Mouse (Mus musculus) midbrain, embryonic 14.5 days (tissue): Measurements from ENCODE around the gene Sgk2. TPM values are rescaled to one million over a fixed set of nuclear protein-coding genes. Genes with fewer than 3 reads are reported as not detected.

ENCODE experiments used
- ATAC-seq: fragments of 200-750 bp; cut with Nextera tagmentation; 2 replicates; pipeline ENCODE4 v1.8.0; 2017; ENCODE audit warnings: moderate number of reproducible peaks, moderate library complexity; ENCODE audit not compliant: low FRiP score, low TSS enrichment
- DNase-seq: peaks from one replicate; pipeline ENCODE4 v3.0.0-alpha.2; 2015
- H3K27ac ChIP-seq: fragments of 300-500 bp; sonication (generic); replicated peaks from 2 replicates; pipeline ENCODE4 v1.5.1; 2014; ENCODE audit warnings: mild to moderate bottlenecking, low read depth, low read length, moderate library complexity
- H3K27me3 ChIP-seq: fragments of 300-500 bp; sonication (generic); 2 replicates; pipeline ENCODE4 v1.6.1; 2014; ENCODE audit warnings: low read length, control low read depth, mixed read lengths; ENCODE audit not compliant: control insufficient read depth, insufficient read depth
- H3K36me3 ChIP-seq: fragments of 300-500 bp; sonication (generic); 2 replicates; pipeline ENCODE4 v1.6.1; 2014; ENCODE audit warnings: low read length, control low read depth; ENCODE audit not compliant: control insufficient read depth, insufficient read depth
- H3K4me1 ChIP-seq: fragments of 300-500 bp; sonication (generic); 2 replicates; pipeline ENCODE4 v1.6.1; 2014; ENCODE audit warnings: mild to moderate bottlenecking, antibody characterized with exemption, low read length, control low read depth; ENCODE audit not compliant: control insufficient read depth, insufficient read depth
- H3K4me2 ChIP-seq: fragments of 300-500 bp; sonication (generic); 2 replicates; pipeline ENCODE4 v1.6.1; 2014; ENCODE audit warnings: mild to moderate bottlenecking, low read length, moderate library complexity
- H3K4me3 ChIP-seq: fragments of 300-500 bp; sonication (generic); replicated peaks from 2 replicates; pipeline ENCODE4 v1.5.1; 2014; ENCODE audit warnings: low read depth, low read length
- H3K9ac ChIP-seq: fragments of 300-500 bp; sonication (generic); replicated peaks from 2 replicates; pipeline ENCODE4 v1.6.1; 2014; ENCODE audit warnings: mild to moderate bottlenecking, low read length, moderate library complexity
- H3K9me3 ChIP-seq: fragments of 300-500 bp; sonication (generic); 2 replicates; pipeline ENCODE4 v1.6.1; 2016; ENCODE audit warnings: low read length, control low read depth, mixed read lengths; ENCODE audit not compliant: control insufficient read depth
- WGBS: fragments of 180-500 bp; shearing (Covaris S2); extraction: QIAGEN DNeasy Blood & Tissue Kit; methylation state at CpG from one replicate; pipeline ENCODE4 v1.1.7; 2014; 5-methylcytosine and 5-hydroxymethylcytosine counted together
- polyA plus RNA-seq: library from polyadenylated mRNA; unstranded; fragments of >200 nt; fragmentation: Nextera tagmentation; extraction: Ambion mirVana; gene quantifications from 2 replicates; pipeline ENCODE4 v1.2.1, GENCODE M21; 2014

The Sgk2 gene
- polyA plus RNA-seq, result 0.12 TPM in 1 of 2 replicates, not detected in the other

DNA sequence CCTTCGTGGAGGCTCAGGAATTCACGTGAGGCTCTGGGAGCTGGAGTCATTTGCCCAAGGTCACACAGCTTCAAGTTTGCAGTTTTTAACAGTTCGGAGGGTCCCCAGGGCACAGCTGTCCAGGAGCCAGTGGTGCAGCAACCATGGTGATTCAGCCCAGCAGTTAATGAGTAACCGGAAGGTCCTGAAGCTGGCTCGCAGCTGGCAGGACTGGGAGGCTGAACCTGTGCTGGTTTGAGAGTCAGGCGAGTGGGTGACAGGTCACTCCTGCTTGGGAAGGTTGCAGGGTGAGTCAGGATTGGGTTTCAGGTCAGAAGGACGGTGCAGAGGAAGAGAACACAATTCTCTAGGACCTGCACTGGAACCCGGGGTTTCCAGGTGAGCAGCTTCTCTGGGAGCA is at the start of gene Sgk2:
Gene Sgk2 (plus strand): TSS at position 113 of the 400 bp plus-strand sequence.
- no peak for DNase-seq
- WGBS, result 73% methylated on average over 8 of the region's 8 CpGs
- H3K9me3 ChIP-seq, result no peaks in the 10 kb centered on the region
- no peak within 1 kb of the TSS for H3K9ac ChIP-seq
- H3K4me3 ChIP-seq, result no peak within 1 kb of the TSS
- no peaks in the 10 kb centered on the region for H3K36me3 ChIP-seq
- no peak for ATAC-seq
- H3K27ac ChIP-seq, result no peak within 1 kb of the TSS
- no peak within 1 kb of the TSS for H3K4me2 ChIP-seq
- no peaks in the 10 kb centered on the region for H3K27me3 ChIP-seq
- no peaks in the 10 kb centered on the region for H3K4me1 ChIP-seq

- Histone ChIP-seq H3K9me3 (no peaks in the 10 kb centered on the region), H3K27me3 (no peaks in the 10 kb centered on the region), H3K4me2 (no peak overlapping the region), H3K4me1 (no peaks in the 10 kb centered on the region; the same call in 1 of the 2 replicates), H3K4me3 (no peak overlapping the region), H3K27ac (no peak overlapping the region), H3K9ac (no peak overlapping the region), H3K36me3 (peaks cover 65% of the 10 kb centered on the region)
- WGBS, result 82% methylated on average over 1 of the region's 1 CpGs
- DNase-seq (no peak), ATAC-seq (no peak)
Measured at GRCm38 (mm10) chr2:162939562-162939961, 47.6 kb upstream of the Sgk2 start.

DNA sequence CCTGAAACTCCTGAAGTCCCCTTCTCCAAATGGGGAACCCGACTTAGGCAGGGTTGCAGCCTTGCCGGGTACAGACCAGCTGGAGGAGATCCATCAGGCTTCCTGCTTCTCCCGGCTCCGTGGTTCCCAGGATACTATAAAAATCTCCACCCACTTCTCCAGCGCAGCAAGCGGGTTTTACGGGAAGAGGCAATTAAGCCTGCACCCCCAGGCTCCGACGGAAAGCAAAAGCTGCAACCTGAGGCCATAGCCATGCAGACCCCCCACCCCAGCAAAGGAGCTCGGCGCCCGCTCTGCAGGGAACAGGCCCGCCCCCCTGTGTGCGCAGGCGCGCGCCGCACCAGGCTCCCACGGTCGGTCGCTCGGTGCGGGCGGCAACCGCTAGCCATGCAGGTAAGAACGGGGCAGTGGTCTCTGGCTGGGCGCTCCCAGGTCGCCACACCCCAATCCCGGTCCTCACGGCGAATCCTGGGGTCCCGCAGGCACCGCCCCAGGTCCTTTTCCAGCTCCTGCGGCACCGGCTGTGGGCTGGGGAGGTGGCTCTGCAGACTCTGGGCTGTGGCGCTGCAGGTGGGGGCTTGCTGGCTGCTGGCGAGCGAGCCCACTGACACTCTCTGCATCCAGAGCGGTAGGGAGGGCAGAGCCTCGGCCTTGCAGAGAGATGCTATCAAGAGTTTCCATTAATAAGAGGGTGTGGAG is 43.8 kb upstream of the Sgk2 start, which contains the start of gene L3mbtl1:
Gene L3mbtl1 (plus strand): TSS at position 325 of the 699 bp plus-strand sequence.
- Histone ChIP-seq H3K9ac (peak within 1 kb of the TSS; percentile 65), H3K4me2 (peak within 1 kb of the TSS; percentile 94), H3K27me3 (no peaks in the 10 kb centered on the region), H3K4me3 (peak within 1 kb of the TSS; percentile 54), H3K9me3 (no peaks in the 10 kb centered on the region), H3K27ac (peak within 1 kb of the TSS; percentile 17; the same call in 1 of the 2 replicates), H3K36me3 (peaks cover 31% of the 10 kb centered on the region), H3K4me1 (no peaks in the 10 kb centered on the region; the same call in 1 of the 2 replicates)
- peak; percentile 79 for DNase-seq
- WGBS, result under 1% methylated on average over 40 of the region's 40 CpGs
- peak; percentile 76; the same call in 1 of the 2 replicates for ATAC-seq

DNA sequence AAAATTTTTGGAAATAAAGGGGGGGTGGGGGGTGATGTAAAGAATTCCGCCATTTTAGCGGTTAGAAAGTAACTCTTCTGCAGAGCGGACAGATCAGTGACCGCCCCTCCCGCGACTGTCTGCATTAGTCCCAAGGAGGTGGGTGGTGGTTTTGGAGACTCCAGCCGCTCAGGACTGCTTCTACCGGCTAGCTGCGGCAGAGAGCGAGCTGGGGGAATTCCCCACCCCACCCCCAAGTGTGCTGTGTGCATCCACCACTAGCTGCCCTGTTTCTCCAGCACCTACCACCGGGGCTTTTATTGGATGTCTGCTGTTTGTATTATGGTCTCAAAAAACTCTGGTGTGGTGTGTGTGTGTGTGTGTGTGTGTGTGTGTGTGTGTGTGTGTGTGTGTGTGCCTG is 43.2 kb upstream of the Sgk2 start:
- 9% methylated on average over 11 of the region's 11 CpGs for WGBS
- peak overlapping the region; percentile 54 for H3K4me3 ChIP-seq
- H3K9ac ChIP-seq, result no peak overlapping the region; the same call in 1 of the 2 replicates
- H3K27me3 ChIP-seq, result no peaks in the 10 kb centered on the region
- no peaks in the 10 kb centered on the region; the same call in 1 of the 2 replicates for H3K4me1 ChIP-seq
- no peaks in the 10 kb centered on the region for H3K9me3 ChIP-seq
- DNase-seq (no peak), ATAC-seq (no peak)
- H3K4me2 ChIP-seq, result peak overlapping the region; percentile 94
- no peak overlapping the region for H3K27ac ChIP-seq
- peaks cover 24% of the 10 kb centered on the region for H3K36me3 ChIP-seq

GRCm38 (mm10) chr2:162946964-162947363 is 40.2 kb upstream of the Sgk2 start:
- no peak for DNase-seq
- Histone ChIP-seq H3K27me3 (no peaks in the 10 kb centered on the region), H3K9ac (no peak overlapping the region), H3K27ac (no peak overlapping the region), H3K4me1 (no peaks in the 10 kb centered on the region; the same call in 1 of the 2 replicates), H3K4me2 (no peak overlapping the region), H3K9me3 (no peaks in the 10 kb centered on the region), H3K36me3 (no peaks in the 10 kb centered on the region), H3K4me3 (no peak overlapping the region)
- WGBS, result 89% methylated on average over 5 of the region's 5 CpGs
- no peak for ATAC-seq

- 36% methylated on average over 15 of the region's 15 CpGs for WGBS
- Histone ChIP-seq H3K4me1 (no peaks in the 10 kb centered on the region; the same call in 1 of the 2 replicates), H3K9me3 (no peaks in the 10 kb centered on the region), H3K27me3 (no peaks in the 10 kb centered on the region), H3K4me3 (peak overlapping the region; percentile 14), H3K9ac (no peak overlapping the region), H3K27ac (no peak overlapping the region), H3K36me3 (no peaks in the 10 kb centered on the region), H3K4me2 (peak overlapping the region; percentile 39)
- ATAC-seq, result no peak
- DNase-seq, result peak; percentile 42
Measured at GRCm38 (mm10) chr2:162947736-162948135, 39.4 kb upstream of the Sgk2 start.

GRCm38 (mm10) chr2:162948221-162948620 is 38.9 kb upstream of the Sgk2 start:
- no peaks in the 10 kb centered on the region for H3K9me3 ChIP-seq
- H3K4me1 ChIP-seq, result no peaks in the 10 kb centered on the region
- H3K27me3 ChIP-seq, result no peaks in the 10 kb centered on the region
- ATAC-seq (no peak), DNase-seq (no peak)
- 60% methylated on average over 14 of the region's 14 CpGs for WGBS
- H3K4me3 ChIP-seq, result peak overlapping the region; percentile 14
- no peak overlapping the region for H3K9ac ChIP-seq
- H3K36me3 ChIP-seq, result no peaks in the 10 kb centered on the region
- H3K27ac ChIP-seq, result no peak overlapping the region
- H3K4me2 ChIP-seq, result peak overlapping the region; percentile 39

- Histone ChIP-seq H3K27me3 (no peaks in the 10 kb centered on the region), H3K4me1 (no peaks in the 10 kb centered on the region), H3K4me3 (no peak overlapping the region), H3K4me2 (no peak overlapping the region), H3K27ac (no peak overlapping the region), H3K9me3 (no peaks in the 10 kb centered on the region), H3K9ac (no peak overlapping the region), H3K36me3 (no peaks in the 10 kb centered on the region)
- 90% methylated on average over 2 of the region's 2 CpGs for WGBS
- ATAC-seq, result no peak
- DNase-seq, result no peak
Measured at GRCm38 (mm10) chr2:162950776-162951175, 36.4 kb upstream of the Sgk2 start.

DNA sequence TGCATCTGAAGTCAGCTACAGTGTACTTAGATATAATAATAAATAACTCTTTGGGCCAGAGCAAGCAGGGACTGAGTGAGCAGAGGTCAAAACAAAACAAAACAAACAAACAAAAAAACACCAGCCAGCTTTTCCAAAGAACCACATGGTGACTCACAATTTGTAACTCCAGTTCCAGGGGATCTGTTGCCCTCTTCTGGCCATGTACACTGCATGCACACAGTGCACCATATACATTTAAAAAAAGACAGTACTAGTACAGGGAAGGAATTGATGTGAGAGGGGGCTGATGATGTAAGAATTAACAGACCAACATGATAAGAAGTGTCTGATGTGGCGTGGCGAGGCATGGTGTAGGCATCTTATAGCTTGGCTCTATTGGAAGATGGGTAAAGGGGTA is 30.3 kb upstream of the Sgk2 start:
- DNase-seq, result no peak
- Histone ChIP-seq H3K4me2 (no peak overlapping the region), H3K36me3 (no peaks in the 10 kb centered on the region), H3K4me1 (no peaks in the 10 kb centered on the region), H3K9ac (no peak overlapping the region), H3K27me3 (no peaks in the 10 kb centered on the region), H3K4me3 (no peak overlapping the region), H3K9me3 (no peaks in the 10 kb centered on the region), H3K27ac (no peak overlapping the region)
- ATAC-seq, result no peak
- 93% methylated on average over 2 of the region's 2 CpGs for WGBS
